Mouse (Mus musculus) left cerebral cortex, adult 9 months (tissue): ENCODE data around the gene Eci3.
"Not testable (repeated sequence)": the region's sequence is repeated elsewhere in the genome, so short reads cannot be mapped to it uniquely, and the experiment has no call there.

Source experiments
- DNase-seq, 2 experiments: peaks; one replicate each; pipeline ENCODE4 v3.0.0; 2022; ENCODE audit warnings: low spot score in 2 of 2

Eci3 gene

GRCm38 (mm10) chr13:34963511-34964397 is at the start of gene Eci3:
Gene Eci3, minus strand, starts transcription at chr13:34963810.
- no peak for DNase-seq

- DNase-seq, result no peak
Observed at GRCm38 (mm10) chr13:34995925-34996324, 32.3 kb upstream of the Eci3 start.

- peak; percentile 79 to 89 for DNase-seq
Observed at GRCm38 (mm10) chr13:34993983-34994811, 30.6 kb upstream of the Eci3 start.

DNA sequence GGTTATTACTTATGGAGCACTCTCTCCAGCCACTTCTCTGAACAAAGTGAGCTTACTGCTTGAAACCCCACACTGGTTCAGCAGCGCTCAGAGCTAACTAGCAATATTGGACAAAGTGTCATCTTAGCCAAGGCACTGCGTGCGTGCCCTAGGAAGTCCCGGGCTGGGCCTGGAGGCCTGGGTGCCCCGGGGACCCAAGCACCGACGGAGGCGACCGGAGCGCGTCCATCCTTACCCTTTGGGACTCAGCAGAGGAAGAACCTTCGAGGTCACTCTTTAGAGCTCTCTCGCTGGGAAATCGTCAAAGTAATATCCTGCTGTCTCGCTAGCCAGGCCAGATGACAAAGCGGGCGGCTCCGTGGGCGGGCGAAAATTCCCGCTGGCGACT is 30.0 kb upstream of the Eci3 start:
- DNase-seq, result no peak

DNA sequence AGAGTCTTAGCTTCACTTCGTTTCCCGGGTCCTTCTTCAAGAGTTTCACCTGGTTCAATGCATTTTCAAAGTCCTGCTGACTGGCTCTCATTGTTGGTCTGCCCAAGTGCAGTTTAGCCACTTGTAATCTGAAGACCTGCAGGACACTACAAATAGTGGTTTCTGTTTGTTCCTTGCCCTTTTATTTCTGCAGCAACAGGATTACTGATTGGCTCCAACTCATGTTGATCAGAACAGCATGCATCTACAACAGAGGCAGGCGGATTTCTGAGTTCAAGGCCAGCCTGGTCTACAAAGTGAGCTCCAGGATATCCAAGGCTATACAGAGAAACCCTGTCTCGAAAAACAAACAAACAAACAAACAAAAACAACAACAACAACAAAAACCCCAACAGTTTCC is 29.5 kb upstream of the Eci3 start:
- DNase-seq, result no peak

DNA sequence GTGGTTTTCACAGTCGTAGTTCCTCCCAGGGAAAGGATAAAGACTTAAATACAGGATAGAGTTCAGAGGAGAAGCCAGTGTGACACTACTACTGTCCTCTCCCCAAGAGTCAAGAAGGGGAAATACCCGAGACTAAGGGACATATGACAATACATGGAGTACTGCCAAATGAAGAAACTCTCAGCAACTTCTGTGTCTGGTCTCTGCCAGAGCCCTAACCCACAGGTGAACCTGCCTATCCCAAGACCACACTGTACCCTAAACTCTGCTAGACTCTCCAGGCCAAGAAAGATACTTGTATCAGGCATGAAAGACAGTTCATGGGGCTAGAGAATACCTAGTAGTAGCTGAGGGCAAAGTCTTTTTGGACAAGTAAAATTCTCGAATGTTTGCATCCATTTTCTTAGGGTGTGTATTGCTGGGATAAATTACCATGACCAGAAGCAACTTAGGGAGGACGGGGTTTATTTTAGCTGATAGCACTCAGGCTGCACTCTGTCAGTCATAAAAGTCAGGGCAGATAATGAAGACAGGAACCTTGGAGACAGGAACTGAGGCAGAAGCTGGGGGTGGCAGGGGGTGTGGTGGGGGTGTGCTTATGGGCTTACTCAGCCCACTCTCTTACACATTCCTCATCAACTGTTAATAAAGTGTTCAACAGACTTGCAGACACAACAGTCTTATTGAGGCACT is 28.1 kb upstream of the Eci3 start:
- no peak for DNase-seq

GRCm38 (mm10) chr13:34983479-34983878 is 19.9 kb upstream of the Eci3 start:
- not testable (repeated sequence) for DNase-seq

DNA sequence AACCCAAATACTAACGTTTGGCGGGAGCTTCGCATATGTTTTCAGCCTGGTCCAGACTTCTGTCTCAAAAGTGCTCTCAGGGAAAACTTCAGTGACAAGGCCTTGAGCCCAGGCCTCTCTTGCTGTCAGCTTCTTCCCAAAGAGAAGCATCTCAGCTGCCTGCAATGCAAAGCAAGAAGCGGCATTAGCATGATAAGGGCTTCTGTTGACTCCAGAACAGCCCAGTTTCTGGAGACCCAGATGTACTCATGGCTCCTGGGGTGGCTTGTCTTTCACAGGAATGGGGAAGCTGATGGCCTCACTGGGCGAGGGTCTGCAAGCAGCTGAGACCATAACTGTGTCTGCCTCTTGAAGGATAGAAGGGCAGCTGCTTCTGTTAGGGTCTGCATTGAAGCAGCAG is 15.0 kb upstream of the Eci3 start:
- not testable (repeated sequence) for DNase-seq

DNA sequence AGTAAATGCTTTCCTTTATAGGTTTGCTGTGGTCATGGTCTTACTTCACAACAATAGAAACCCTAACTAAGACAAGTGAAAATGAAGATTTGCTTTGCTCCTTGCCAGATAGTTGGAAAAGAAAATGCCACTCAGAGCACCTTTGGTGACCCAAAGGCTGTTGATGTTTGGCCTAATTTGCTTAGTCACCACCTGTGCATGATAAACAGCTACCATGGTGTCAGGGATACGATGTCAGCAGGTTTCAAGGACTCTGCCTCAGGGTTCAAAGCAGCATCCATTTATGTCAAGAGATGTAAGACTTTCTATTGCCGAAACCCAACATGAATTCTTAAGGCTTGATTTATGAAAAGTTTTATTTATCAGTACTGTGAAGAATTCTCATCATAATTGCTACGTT is 13.8 kb upstream of the Eci3 start:
- no peak for DNase-seq

DNA sequence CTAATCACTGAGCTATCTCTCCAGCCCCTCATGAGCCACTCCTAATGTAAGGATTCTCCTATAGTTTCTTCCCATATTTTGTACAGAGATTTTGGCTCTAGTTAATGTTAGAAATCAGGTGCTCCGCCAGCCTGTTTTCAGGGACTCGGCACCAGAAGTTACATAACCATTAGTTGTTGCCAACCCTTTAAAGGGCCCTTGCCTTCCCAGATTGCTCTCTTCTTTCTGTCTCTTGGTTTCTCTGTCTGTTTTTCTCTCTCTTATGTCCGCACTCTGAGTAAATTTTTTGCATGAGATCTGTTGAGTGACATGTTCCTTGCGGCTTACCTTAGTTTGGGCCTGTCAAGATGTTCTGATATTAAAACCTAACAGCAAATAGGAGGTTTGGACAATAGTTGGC is 12.5 kb upstream of the Eci3 start:
- DNase-seq, result no peak

DNA sequence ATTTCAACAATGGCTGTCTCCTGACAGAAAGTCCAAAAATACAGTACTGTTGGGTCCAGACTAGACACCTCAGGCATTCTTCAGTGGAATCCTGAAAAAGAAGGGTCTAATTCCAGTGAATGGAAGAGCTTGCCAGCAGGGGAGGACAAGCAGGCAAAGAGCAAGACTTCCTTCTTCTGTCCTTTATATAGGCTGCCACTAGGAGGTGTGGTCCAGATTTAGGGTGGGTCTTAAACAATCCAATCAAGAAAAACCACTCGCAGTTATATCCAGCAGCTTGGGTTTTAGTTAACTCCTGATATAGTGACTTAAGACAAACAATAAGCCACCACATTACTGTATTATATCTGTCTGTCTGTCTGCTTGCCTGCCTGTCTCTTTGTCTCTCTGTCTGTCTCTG is 10.2 kb upstream of the Eci3 start:
- DNase-seq, result no peak

DNA sequence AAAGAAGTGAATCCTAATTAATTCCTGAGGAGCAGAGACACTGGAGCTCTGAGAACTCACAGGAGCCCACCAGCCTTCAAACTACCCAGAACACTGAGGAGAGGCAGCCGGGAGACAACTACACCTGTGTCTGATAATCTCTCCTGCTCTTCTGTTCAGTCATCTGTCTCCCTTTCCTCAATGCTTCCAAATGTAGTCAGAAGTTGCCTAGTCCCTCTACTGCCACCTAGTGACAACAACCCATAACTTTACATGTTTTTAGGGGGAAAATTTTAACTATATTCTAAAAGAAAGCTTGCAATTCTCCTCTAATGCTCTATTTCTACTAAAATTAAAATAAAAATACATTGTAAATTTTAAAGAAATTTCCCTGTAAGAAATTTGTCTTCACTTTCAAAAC is 9.5 kb upstream of the Eci3 start:
- no peak for DNase-seq

DNA sequence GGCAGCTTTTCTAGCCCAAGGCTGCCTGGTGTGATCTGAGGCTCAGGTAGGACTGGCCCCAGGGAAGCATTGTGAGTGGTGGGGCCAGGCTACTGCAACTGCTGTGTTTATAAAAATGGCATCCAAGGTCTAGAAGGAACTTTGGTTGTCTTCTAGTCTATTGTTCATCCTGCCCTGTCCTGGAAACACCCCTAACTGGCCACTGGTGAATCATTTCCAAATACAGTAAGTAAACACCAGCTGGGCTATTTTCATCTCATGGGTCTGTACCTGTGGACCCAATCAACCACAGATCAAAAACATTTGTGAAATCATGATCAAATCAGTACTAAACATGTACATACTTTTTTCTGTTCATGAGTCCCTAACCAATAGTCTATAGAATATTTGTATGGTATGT is 8.8 kb upstream of the Eci3 start:
- not testable (repeated sequence) for DNase-seq

DNA sequence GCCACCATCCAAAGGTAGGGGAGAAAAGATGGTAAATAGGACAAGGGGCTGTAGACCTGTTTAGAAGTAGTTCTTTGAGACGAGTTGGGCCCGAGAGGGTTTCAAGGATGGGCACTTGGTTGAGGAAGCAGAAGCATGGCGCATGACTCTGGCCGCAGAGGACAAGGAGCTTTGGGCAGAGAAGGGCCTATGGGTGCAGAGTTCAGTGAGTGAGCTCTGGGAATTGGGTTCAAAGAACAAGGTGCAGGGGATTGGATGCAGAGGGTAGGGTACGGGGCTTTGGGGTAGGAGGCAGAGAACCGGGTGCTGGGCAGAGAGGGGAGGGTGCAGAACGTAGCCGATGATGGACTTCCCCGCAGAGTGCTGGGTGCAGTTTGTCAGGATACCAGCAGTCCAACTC is 2.0 kb upstream of the Eci3 start:
- DNase-seq, result not testable (repeated sequence)

GRCm38 (mm10) chr13:34964866-34965265 is 1.3 kb upstream of the Eci3 start:
- DNase-seq, result no peak

GRCm38 (mm10) chr13:34964419-34964818 is 809 bp upstream of the Eci3 start:
- DNase-seq, result no peak

DNA sequence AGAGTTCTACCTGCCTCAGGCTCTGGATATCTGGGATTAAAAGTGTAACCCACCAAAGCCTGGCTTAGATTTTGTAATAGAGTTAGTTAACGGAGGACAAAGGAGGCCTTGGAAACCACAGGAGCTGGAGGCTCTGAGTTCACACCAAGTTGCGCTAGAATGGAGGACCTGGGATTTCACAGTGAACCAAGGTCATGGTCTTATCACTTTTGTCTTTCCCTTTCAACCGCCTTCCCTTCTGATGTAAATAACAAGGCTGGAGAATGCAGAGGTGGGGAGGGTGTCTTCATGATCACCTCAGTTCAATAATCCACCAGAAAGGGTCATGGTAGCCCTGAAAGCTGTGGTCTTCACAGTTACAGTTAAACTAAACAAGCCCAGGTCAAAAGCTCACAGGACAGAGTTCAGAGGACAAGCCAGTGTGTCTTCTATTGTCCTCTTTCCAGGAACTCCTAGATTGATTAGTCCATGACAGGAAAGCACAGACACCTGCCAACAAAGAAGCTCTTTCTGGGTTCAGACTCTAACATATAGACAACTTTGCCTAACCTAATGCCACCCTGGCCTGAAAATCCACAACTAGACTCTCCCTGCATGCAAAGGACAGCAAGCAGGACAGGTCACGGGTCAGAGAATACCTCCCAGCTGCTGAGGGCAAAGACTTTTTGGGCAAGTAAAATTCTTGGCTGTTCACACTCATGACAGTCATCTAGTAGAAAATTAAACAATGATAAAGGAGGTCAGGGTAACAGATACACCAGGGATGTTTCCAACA is 2.4 kb downstream of the Eci3 start:
- no peak for DNase-seq

DNA sequence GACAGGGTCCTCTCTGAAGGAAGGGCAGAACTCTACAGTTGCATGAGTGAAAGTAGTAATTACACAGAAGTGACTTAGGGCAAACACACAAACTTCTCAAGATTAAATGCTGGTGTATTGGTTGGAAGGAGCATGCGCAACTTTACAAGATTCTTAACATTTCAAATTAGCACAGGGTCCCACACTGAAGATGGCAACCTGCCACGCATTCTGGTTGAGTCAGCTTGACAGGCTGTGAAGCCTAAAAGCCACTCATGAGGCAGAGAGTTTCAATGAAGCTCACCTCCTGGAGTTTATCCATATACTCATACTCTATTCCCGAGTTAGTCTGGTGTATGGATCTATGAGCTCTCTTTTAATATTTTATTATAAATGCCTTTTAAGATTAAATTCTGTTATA is 5.5 kb downstream of the Eci3 start:
- not testable (repeated sequence) for DNase-seq

- no peak for DNase-seq
Observed at GRCm38 (mm10) chr13:34956901-34957300, 6.7 kb downstream of the Eci3 start.

DNA sequence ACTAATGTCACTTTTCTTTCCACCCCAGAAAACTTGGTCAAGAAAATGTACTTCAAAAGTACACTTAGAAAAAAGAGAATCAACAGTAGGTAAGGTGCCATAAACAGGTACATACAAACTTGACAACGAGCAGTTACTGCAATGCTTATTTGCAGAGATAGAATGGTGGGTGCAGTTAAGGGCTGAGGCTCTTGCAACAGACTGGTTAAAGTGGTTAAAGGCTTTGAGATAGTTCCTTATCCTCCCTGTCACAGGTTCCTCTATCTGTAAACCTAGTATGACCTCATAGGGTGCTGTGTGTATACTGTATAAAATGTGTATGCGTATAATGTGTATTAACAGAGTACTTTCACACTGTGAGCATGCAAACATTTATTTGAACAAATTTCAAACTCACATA is 12.2 kb downstream of the Eci3 start:
- DNase-seq, result not testable (repeated sequence)

DNA sequence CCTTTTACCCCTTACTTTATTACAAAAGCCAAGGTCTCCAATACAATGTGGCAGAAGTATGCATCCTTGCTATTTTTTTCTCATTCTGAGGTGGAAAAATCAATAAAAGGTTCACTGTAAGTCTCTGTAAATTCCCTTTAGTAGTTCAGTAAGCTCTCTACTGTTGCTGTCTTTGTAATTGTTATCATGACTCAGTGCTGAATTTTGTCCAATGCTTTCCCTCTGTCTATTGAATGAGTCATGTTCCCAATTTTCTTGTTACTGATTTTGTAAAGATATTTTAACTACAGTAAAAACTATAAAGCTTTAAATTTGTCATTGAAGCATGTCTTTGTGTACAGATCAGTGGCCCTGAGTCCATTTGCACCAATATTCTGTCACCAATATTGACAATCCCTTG is 21.2 kb downstream of the Eci3 start:
- DNase-seq, result no peak
